Mouse (Mus musculus) spleen, adult 2 months (tissue): ENCODE results near the gene Rai1.

Experiments
- CTCF ChIP-seq: fragments of 200-500 bp; IDR thresholded peaks from 2 replicates; pipeline ENCODE4 v1.5.1; 2011; ENCODE audit warnings: mild to moderate bottlenecking, inconsistent platforms; ENCODE audit not compliant: insufficient read depth, insufficient read length, insufficient replicate concordance; ENCODE audit errors: extremely low read depth
- POLR2A ChIP-seq: fragments of 200-500 bp; IDR thresholded peaks from 2 replicates; pipeline ENCODE4 v1.6.1; 2011; ENCODE audit warnings: low read depth, low read length, inconsistent platforms

GRCm38 (mm10) chr11:60110386-60110785, 5.6 kb downstream of the Rai1 start:
- TF ChIP-seq CTCF (no peak), POLR2A (no peak)
